Comparison of ENCODE assay signal across 8 mouse cellular contexts in the genomic region with DNA sequence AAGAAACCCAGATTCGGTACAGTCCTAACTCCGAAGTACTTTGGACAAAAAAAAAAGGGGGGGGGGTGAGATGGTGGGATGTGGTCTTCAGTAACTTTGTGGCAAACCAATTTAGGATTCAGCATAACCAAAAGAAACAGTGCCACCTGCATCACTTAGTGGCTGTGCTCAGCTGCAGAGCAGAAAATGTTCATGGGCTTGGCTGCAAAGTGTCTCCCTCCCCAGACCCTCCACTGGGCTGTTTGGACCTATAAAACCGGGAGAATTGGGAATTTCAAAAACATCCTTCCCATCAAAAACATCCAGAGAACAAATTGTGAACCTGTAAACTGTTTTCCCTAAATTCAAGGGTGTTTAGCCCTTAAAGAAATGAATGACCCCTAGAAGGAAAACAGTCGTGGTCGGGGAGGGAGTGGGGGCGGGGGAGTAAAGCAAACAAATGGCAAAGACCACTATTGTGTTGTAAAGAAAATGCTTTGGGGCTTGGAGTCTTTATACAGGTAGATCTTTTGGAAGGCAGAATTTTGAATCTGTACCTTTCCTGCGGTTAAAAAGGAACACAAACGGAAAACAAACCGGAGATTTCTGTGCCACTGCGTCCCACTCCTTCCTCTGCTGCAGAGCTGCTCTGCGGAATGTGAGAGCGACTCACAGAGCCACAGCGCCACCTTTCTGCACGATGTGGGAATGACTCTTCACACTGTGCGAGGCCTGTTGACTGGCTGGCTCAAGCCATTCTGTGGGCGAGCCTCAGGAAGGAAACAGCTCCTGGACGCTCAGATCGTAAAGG.
A peak's percentile ranks its signal among the peaks of the same experiment; 100 is the strongest.
DNase-seq lines count a peak whose midpoint lies in the region; ATAC-seq and TF ChIP-seq lines count a peak whose summit lies in the region.

No protein-coding gene starts in this region.

- DNase-seq in 3T3-L1 (ENCODE audit: low read depth, low spot score) = peak; percentile 94
- DNase-seq in heart, adult 9 months (ENCODE audit: low spot score in 2 of 2) = peak; percentile 77 to 87
- peak; percentile 40 to 63 for DNase-seq in monocyte, adult 2 months (ENCODE audit: low read depth in 1 of 2, low spot score in 2 of 2)
- DNase-seq in spleen, postnatal 36 days (ENCODE audit: low spot score in 2 of 2) = peak; percentile 57 to 63

- no peaks in the 10 kb centered on the region for H3K9me3 ChIP-seq in kidney, embryonic 14.5 days (ENCODE audit: control insufficient read depth, low read length)
- H3K9me3 ChIP-seq in limb, embryonic 15.5 days = no peaks in the 10 kb centered on the region

- peak overlapping the region; percentile 37; the same call in 1 of the 2 replicates for H3K9ac ChIP-seq in kidney, embryonic 14.5 days (ENCODE audit: low read depth, low read length)
- H3K9ac ChIP-seq in limb, embryonic 15.5 days = no peak overlapping the region

- WGBS in bone marrow, adult 2 months = 10% methylated on average over 18 of the region's 18 CpGs
- 4% methylated on average over 18 of the region's 18 CpGs for whole genome bisulfite sequencing in kidney, embryonic 14.5 days
- WGBS in limb, embryonic 15.5 days = 4% methylated on average over 18 of the region's 18 CpGs

- peak overlapping the region; percentile 42 for H3K4me2 ChIP-seq in kidney, embryonic 14.5 days (replicated peaks; ENCODE audit: low read depth, low read length)
- H3K4me2 ChIP-seq in limb, embryonic 15.5 days = peak overlapping the region; percentile 45

- H3K27me3 ChIP-seq in kidney, embryonic 14.5 days (ENCODE audit: control insufficient read depth, insufficient read depth, low read length) = no peaks in the 10 kb centered on the region
- H3K27me3 ChIP-seq in limb, embryonic 15.5 days = no peaks in the 10 kb centered on the region

- H3K36me3 ChIP-seq in kidney, embryonic 14.5 days (ENCODE audit: control insufficient read depth, insufficient read depth, low read length) = 0 out of 2 replicates have a peak, but pooled peaks cover under 1% of the 10 kb centered on the region
- H3K36me3 ChIP-seq in limb, embryonic 15.5 days = no peaks in the 10 kb centered on the region

- no peak overlapping the region for H3K4me3 ChIP-seq in bone marrow, adult 2 months (replicated peaks; ENCODE audit: control insufficient read depth, low read depth, low read length)
- H3K4me3 ChIP-seq in embryonic fibroblast, embryonic 13.5 days (ENCODE audit: insufficient read depth, low read length) = no peak overlapping the region
- H3K4me3 ChIP-seq in kidney, embryonic 14.5 days (ENCODE audit: low read length) = peak overlapping the region; percentile 31; the same call in 1 of the 2 replicates
- H3K4me3 ChIP-seq in limb, embryonic 15.5 days = peak overlapping the region; percentile 35

- no peaks in the 10 kb centered on the region for H3K4me1 ChIP-seq in bone marrow, adult 2 months (ENCODE audit: control insufficient read depth, insufficient read depth, low read length)
- no peaks in the 10 kb centered on the region for H3K4me1 ChIP-seq in embryonic fibroblast, embryonic 13.5 days (ENCODE audit: control insufficient read depth, insufficient read depth, low read length)
- H3K4me1 ChIP-seq in kidney, embryonic 14.5 days (ENCODE audit: control insufficient read depth, insufficient read depth, low read length) = peaks cover 15% of the 10 kb centered on the region
- H3K4me1 ChIP-seq in limb, embryonic 15.5 days = peaks cover 4% of the 10 kb centered on the region; the same call in 1 of the 2 replicates

- peak; percentile 94 for ATAC-seq in kidney, embryonic 14.5 days (ENCODE audit: low FRiP score, low TSS enrichment)
- ATAC-seq in limb, embryonic 15.5 days (ENCODE audit: insufficient number of reproducible peaks, low FRiP score, low TSS enrichment, low read depth) = peak; percentile 88

- TF ChIP-seq CTCF in bone marrow, adult 2 months (IDR thresholded peaks at IDR 0.05; ENCODE audit: control insufficient read depth, insufficient read depth, low read length) = peak; percentile 99
- TF ChIP-seq CTCF in embryonic fibroblast, embryonic 13.5 days (IDR thresholded peaks at IDR 0.05; ENCODE audit: borderline replicate concordance, insufficient read depth, low read length) = peak; percentile 99

- H3K27ac ChIP-seq in bone marrow, adult 2 months (ENCODE audit: control insufficient read depth, insufficient read depth, low read depth, low read length, poor library complexity) = no peak overlapping the region
- H3K27ac ChIP-seq in embryonic fibroblast, embryonic 13.5 days (ENCODE audit: insufficient read depth, low read length) = no peak overlapping the region
- no peak overlapping the region for H3K27ac ChIP-seq in kidney, embryonic 14.5 days (ENCODE audit: low read depth, low read length)
- H3K27ac ChIP-seq in limb, embryonic 15.5 days = peak overlapping the region; percentile 11; the same call in 1 of the 2 replicates

- TF ChIP-seq POLR2A in bone marrow, adult 2 months (IDR thresholded peaks at IDR 0.05; ENCODE audit: borderline replicate concordance, control insufficient read depth, low read depth, low read length) = no peak
- no peak for TF ChIP-seq POLR2A in embryonic fibroblast, embryonic 13.5 days (IDR thresholded peaks at IDR 0.05; ENCODE audit: low read depth, low read length)

Comparison
In these comparisons a context has a peak if more than half of its experiments do, and no peak if none do; other contexts are left out.
1. H3K4me3 ChIP-seq: peak in kidney, embryonic 14.5 days (single experiment) and limb, embryonic 15.5 days (single experiment); none in bone marrow, adult 2 months (single experiment) and embryonic fibroblast, embryonic 13.5 days (single experiment).
2. Peak in every context shown above with its lines, with median percentiles within 50 percentile points of each other: DNase-seq.